Mouse (Mus musculus): ENCODE results near the gene Gp5.

DNA sequence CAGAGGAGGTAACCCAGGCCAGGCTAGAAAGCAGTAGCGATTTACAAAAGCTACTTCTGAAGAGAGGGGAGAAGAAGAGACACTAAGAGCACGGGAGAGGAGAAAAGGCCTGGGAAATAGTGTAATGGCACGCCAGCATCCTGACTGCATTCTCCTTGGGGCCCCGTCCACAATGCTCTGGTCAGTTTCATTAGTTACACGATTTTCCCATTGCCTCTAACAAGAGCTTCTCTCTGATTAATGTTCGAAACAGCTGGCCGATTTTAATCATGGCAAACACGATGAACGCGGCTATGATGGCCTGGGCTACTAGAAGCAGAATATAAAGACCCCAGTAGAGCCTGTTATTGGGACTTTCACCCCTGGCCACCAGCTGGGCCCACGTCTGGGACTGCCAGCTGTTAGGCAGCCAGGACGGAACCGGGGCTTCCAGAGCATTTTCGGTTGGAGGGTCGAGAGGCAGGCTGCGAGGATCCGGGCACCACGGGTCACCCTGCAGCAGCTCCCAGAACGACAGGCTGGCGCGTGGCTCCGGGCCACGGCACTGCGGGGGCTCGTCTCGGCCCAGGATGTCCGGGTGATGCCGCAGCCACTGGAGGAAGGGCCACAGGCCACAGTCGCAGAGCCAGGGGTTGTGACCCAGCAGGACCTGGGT lies 2.5 kb downstream of the Gp5 start:
- TF ChIP-seq POLR2A (IDR thresholded peaks at IDR 0.05; ENCODE audit: low read depth, low read length) (no peak), CTCF (IDR thresholded peaks at IDR 0.05; ENCODE audit: extremely low read depth, insufficient read length, insufficient replicate concordance, low read depth, low read length) (no peak)
